Mouse (Mus musculus) liver, embryonic 11.5 days (tissue): Measurements from ENCODE around the gene Fam19a1. TPM values are rescaled to one million over a fixed set of nuclear protein-coding genes. Genes with fewer than 3 reads are reported as not detected.
A peak's percentile ranks its signal among the peaks of the same experiment; 100 is the strongest.

Experiments used
- ATAC-seq: fragments of 200-750 bp; cut with Nextera tagmentation; replicated peaks from 2 replicates; pipeline ENCODE4 v1.8.0; 2017; ENCODE audit warnings: moderate number of reproducible peaks, mild to moderate bottlenecking, moderate TSS enrichment, moderate library complexity; ENCODE audit not compliant: low FRiP score
- DNase-seq: peaks from one replicate; pipeline ENCODE4 v3.0.0-alpha.2; 2017; ENCODE audit warnings: low spot score
- H3K27ac ChIP-seq: fragments of 300-500 bp; sonication (generic); 2 replicates; pipeline ENCODE4 v1.5.1; 2014; ENCODE audit warnings: mild to moderate bottlenecking, low read depth, low read length, control low read depth
- H3K27me3 ChIP-seq: fragments of 300-500 bp; sonication (generic); replicated peaks from 2 replicates; pipeline ENCODE4 v1.6.1; 2014; ENCODE audit warnings: low read length, mixed read lengths; ENCODE audit not compliant: control insufficient read depth, insufficient read depth
- H3K36me3 ChIP-seq: fragments of 300-500 bp; sonication (generic); 2 replicates; pipeline ENCODE4 v1.6.1; 2014; ENCODE audit warnings: mild to moderate bottlenecking, low read length, moderate library complexity, mixed read lengths; ENCODE audit not compliant: control insufficient read depth, insufficient read depth
- H3K4me1 ChIP-seq: fragments of 300-500 bp; sonication (generic); replicated peaks from 2 replicates; pipeline ENCODE4 v1.6.1; 2014; ENCODE audit warnings: low read length, mixed read lengths; ENCODE audit not compliant: control insufficient read depth, insufficient read depth
- H3K4me2 ChIP-seq: fragments of 300-500 bp; sonication (generic); 2 replicates; pipeline ENCODE4 v1.6.1; 2014; ENCODE audit warnings: mild to moderate bottlenecking, control low read depth, moderate library complexity
- H3K4me3 ChIP-seq: fragments of 300-500 bp; sonication (generic); 2 replicates; pipeline ENCODE4 v1.5.1; 2014; ENCODE audit warnings: low read depth, low read length, control low read depth
- H3K9ac ChIP-seq: fragments of 300-500 bp; sonication (generic); 2 replicates; pipeline ENCODE4 v1.6.1; 2014; ENCODE audit warnings: low read depth, low read length, control low read depth
- H3K9me3 ChIP-seq: fragments of 300-500 bp; sonication (generic); 2 replicates; pipeline ENCODE4 v1.6.1; 2016; ENCODE audit warnings: low read length, inconsistent platforms, mixed read lengths; ENCODE audit not compliant: control insufficient read depth
- WGBS: fragments of 180-500 bp; shearing (Covaris S2); extraction: QIAGEN DNeasy Blood & Tissue Kit; methylation state at CpG from one replicate; pipeline ENCODE4 v1.1.7; 2014; 5-methylcytosine and 5-hydroxymethylcytosine counted together
- polyA plus RNA-seq: library from polyadenylated mRNA; unstranded; fragments of >200 nt; fragmentation: Nextera tagmentation; extraction: Ambion mirVana; gene quantifications from 2 replicates; pipeline ENCODE4 v1.2.1, GENCODE M21; 2014

Fam19a1 gene
- polyA plus RNA-seq, 1 experiment from 2014 or later: 0.85 TPM

- Histone ChIP-seq H3K27ac (no peak overlapping the region), H3K4me1 (no peaks in the 10 kb centered on the region), H3K36me3 (no peaks in the 10 kb centered on the region), H3K27me3 (peaks cover 4% of the 10 kb centered on the region), H3K9me3 (no peaks in the 10 kb centered on the region), H3K4me3 (peak overlapping the region; percentile 53), H3K9ac (peak overlapping the region; percentile 36; the same call in 1 of the 2 replicates), H3K4me2 (peak overlapping the region; percentile 70)
- WGBS: 2% methylated on average over 32 of the region's 32 CpGs
- DNase-seq (peak; percentile 42), ATAC-seq (no peak)
These were observed 3.7 kb downstream of the Fam19a1 start for GRCm38 (mm10) chr6:96116534-96117272.

- H3K4me3 ChIP-seq: no peak overlapping the region
- no peaks in the 10 kb centered on the region for H3K4me1 ChIP-seq
- H3K27ac ChIP-seq: no peak overlapping the region
- H3K36me3 ChIP-seq: no peaks in the 10 kb centered on the region
- H3K9me3 ChIP-seq: no peaks in the 10 kb centered on the region
- H3K9ac ChIP-seq: no peak overlapping the region
- H3K27me3 ChIP-seq: no peaks in the 10 kb centered on the region
- ATAC-seq (no peak), DNase-seq (no peak)
- no peak overlapping the region for H3K4me2 ChIP-seq
- 81% methylated on average over 1 of the region's 1 CpGs for WGBS
These were observed 30.4 kb downstream of the Fam19a1 start for GRCm38 (mm10) chr6:96143326-96143725.

- 90% methylated on average over 13 of the region's 13 CpGs for WGBS
- no peak overlapping the region for H3K9ac ChIP-seq
- ATAC-seq: no peak
- no peak for DNase-seq
- no peak overlapping the region for H3K4me3 ChIP-seq
- no peaks in the 10 kb centered on the region for H3K36me3 ChIP-seq
- no peaks in the 10 kb centered on the region for H3K9me3 ChIP-seq
- H3K27me3 ChIP-seq: no peaks in the 10 kb centered on the region
- no peak overlapping the region for H3K27ac ChIP-seq
- no peak overlapping the region for H3K4me2 ChIP-seq
- H3K4me1 ChIP-seq: no peaks in the 10 kb centered on the region
These were observed 52.4 kb downstream of the Fam19a1 start for GRCm38 (mm10) chr6:96165403-96165802.

- Histone ChIP-seq H3K4me1 (no peaks in the 10 kb centered on the region), H3K27ac (no peak within 1 kb of the TSS)
These were observed 52.9 kb downstream of the Fam19a1 start, which contains the start of gene 1700123L14Rik for GRCm38 (mm10) chr6:96165818-96166379. Gene 1700123L14Rik, minus strand, starts transcription at chr6:96166243.

DNA sequence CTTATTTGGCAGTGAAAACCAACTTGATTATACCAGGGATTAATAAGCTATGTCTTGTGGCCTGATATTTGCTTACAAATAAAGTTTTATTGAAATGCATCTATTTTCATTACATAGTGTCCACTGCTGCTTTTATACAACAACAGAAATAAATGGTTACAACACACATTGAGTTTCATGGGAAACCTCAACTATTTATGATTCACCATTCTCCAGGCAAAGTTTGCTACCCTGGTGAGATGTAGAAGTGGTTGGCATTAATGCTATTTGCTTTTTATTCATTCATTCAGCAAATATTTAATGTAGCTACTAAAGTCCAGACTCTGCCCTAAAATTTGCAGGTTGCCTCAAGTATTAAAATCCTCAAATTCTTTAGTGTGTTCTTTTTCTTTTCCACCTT lies 54.1 kb downstream of the Fam19a1 start:
- Histone ChIP-seq H3K27me3 (no peaks in the 10 kb centered on the region), H3K4me3 (no peak overlapping the region)
- no peak for ATAC-seq

More at GRCm38 (mm10) chr6:96165818-96166379, 52.9 kb downstream of the Fam19a1 start, which contains the start of gene 1700123L14Rik:
- Histone ChIP-seq H3K4me3 (no peak within 1 kb of the TSS), H3K36me3 (no peaks in the 10 kb centered on the region), H3K9me3 (no peaks in the 10 kb centered on the region), H3K9ac (no peak within 1 kb of the TSS), H3K27me3 (no peaks in the 10 kb centered on the region), H3K4me2 (no peak within 1 kb of the TSS)
- no peak for ATAC-seq
- 80% methylated on average over 18 of the region's 18 CpGs for WGBS
- no peak for DNase-seq

GRCm38 (mm10) chr6:96173681-96174080 lies 60.7 kb downstream of the Fam19a1 start:
- DNase-seq (no peak), ATAC-seq (no peak)
- H3K4me2 ChIP-seq: no peak overlapping the region
- no peaks in the 10 kb centered on the region for H3K27me3 ChIP-seq
- no peaks in the 10 kb centered on the region for H3K9me3 ChIP-seq
- WGBS: 86% methylated on average over 3 of the region's 3 CpGs
- no peak overlapping the region for H3K27ac ChIP-seq
- H3K4me3 ChIP-seq: no peak overlapping the region
- H3K36me3 ChIP-seq: no peaks in the 10 kb centered on the region
- no peak overlapping the region for H3K9ac ChIP-seq
- H3K4me1 ChIP-seq: no peaks in the 10 kb centered on the region

More for the DNA sequence above, 54.1 kb downstream of the Fam19a1 start:
- Histone ChIP-seq H3K9ac (no peak overlapping the region), H3K4me1 (no peaks in the 10 kb centered on the region), H3K27ac (no peak overlapping the region), H3K36me3 (no peaks in the 10 kb centered on the region), H3K4me2 (no peak overlapping the region), H3K9me3 (no peaks in the 10 kb centered on the region)
- no peak for DNase-seq

DNA sequence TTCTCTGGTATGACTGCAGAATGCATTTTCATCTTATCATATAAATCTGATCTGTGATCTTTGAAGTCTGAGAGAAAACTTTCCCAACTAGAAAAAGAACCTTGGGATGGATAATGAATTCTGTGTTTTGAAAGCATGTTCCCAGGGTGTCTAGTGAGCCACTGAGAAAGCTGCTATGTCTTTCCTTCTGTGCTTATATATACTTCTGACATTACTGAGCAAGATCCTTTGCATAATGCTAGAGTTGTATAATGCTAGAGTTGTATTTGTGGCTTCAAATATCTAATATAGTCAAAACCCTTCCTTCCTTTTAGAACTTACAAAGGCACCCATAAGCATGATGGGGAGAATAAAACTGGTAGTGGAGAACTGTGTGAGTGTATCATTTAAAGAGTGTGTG lies 65.6 kb downstream of the Fam19a1 start:
- H3K4me1 ChIP-seq: no peaks in the 10 kb centered on the region
- H3K27ac ChIP-seq: no peak overlapping the region
- H3K9me3 ChIP-seq: no peaks in the 10 kb centered on the region
- H3K4me2 ChIP-seq: no peak overlapping the region
- H3K4me3 ChIP-seq: no peak overlapping the region
- ATAC-seq (no peak), DNase-seq (no peak)
- H3K36me3 ChIP-seq: no peaks in the 10 kb centered on the region
- no peak overlapping the region for H3K9ac ChIP-seq
- H3K27me3 ChIP-seq: no peaks in the 10 kb centered on the region

- Histone ChIP-seq H3K9ac (no peak overlapping the region), H3K27me3 (no peaks in the 10 kb centered on the region), H3K27ac (no peak overlapping the region), H3K9me3 (no peaks in the 10 kb centered on the region), H3K4me3 (no peak overlapping the region), H3K4me2 (no peak overlapping the region), H3K4me1 (no peaks in the 10 kb centered on the region), H3K36me3 (no peaks in the 10 kb centered on the region)
- ATAC-seq (no peak), DNase-seq (no peak)
- 74% methylated on average over 4 of the region's 4 CpGs for WGBS
These were observed 70.4 kb downstream of the Fam19a1 start for GRCm38 (mm10) chr6:96183392-96183791.

DNA sequence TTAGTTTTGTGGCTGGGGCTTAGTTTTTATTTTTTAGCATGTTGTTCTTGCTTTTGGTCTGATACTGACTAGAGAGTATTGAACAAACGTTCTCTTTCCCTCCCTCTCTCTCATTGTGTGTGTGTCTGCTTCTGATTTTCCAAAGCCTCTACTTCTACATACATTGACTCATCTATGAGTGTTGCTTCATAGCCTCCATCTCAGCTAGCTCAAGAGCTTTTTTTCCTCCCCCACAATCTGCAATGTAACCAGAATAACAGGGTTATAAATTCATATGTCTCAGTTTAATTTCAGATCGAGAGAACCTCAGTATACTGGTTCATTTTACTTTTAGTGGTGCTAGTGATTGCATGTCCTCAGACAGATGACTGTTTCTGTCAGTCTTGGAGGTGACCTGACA lies 73.6 kb downstream of the Fam19a1 start:
- no peak for DNase-seq
- H3K27me3 ChIP-seq: no peaks in the 10 kb centered on the region
- no peaks in the 10 kb centered on the region for H3K4me1 ChIP-seq
- no peak for ATAC-seq
- no peak overlapping the region for H3K4me3 ChIP-seq
- no peaks in the 10 kb centered on the region for H3K9me3 ChIP-seq
- no peak overlapping the region for H3K9ac ChIP-seq
- 64% methylated on average over 2 of the region's 2 CpGs for WGBS
- no peak overlapping the region for H3K27ac ChIP-seq
- no peaks in the 10 kb centered on the region for H3K36me3 ChIP-seq
- no peak overlapping the region for H3K4me2 ChIP-seq
